Mouse (Mus musculus) hindbrain, postnatal 0 days (tissue): ENCODE results near the gene Baz2a. TPM values are rescaled to one million over a fixed set of nuclear protein-coding genes. Genes with fewer than 3 reads are reported as not detected.
A peak's percentile ranks its signal among the peaks of the same experiment; 100 is the strongest.
"Not testable (repeated sequence)": the region's sequence is repeated elsewhere in the genome, so short reads cannot be mapped to it uniquely, and the experiment has no call there.

Source experiments
- ATAC-seq: fragments of 200-750 bp; cut with Nextera tagmentation; 2 replicates; pipeline ENCODE4 v1.8.0; 2017; ENCODE audit warnings: mild to moderate bottlenecking, moderate TSS enrichment, moderate library complexity
- DNase-seq: peaks from one replicate; pipeline ENCODE4 v3.0.0-alpha.2; 2015; ENCODE audit warnings: low spot score
- H3K27ac ChIP-seq: fragments of 300-500 bp; sonication (generic); 2 replicates; pipeline ENCODE4 v1.5.1; 2014; ENCODE audit warnings: mild to moderate bottlenecking
- H3K27me3 ChIP-seq: fragments of 300-500 bp; sonication (generic); 2 replicates; pipeline ENCODE4 v1.6.1; 2014; ENCODE audit warnings: low read length, mixed read lengths; ENCODE audit not compliant: insufficient read depth
- H3K36me3 ChIP-seq: fragments of 300-500 bp; sonication (generic); 2 replicates; pipeline ENCODE4 v1.6.1; 2014; ENCODE audit warnings: low read length, mixed read lengths; ENCODE audit not compliant: insufficient read depth
- H3K4me1 ChIP-seq: fragments of 300-500 bp; sonication (generic); 2 replicates; pipeline ENCODE4 v1.6.1; 2014; ENCODE audit warnings: antibody characterized with exemption, low read length, mixed read lengths; ENCODE audit not compliant: insufficient read depth
- H3K4me2 ChIP-seq: fragments of 300-500 bp; sonication (generic); 2 replicates; pipeline ENCODE4 v1.6.1; 2014; ENCODE audit warnings: low read depth, mild to moderate bottlenecking, low read length, moderate library complexity, mixed read lengths
- H3K4me3 ChIP-seq: fragments of 300-500 bp; sonication (generic); 2 replicates; pipeline ENCODE4 v1.5.1; 2014; ENCODE audit warnings: low read length
- H3K9ac ChIP-seq: fragments of 300-500 bp; sonication (generic); replicated peaks from 2 replicates; pipeline ENCODE4 v1.6.1; 2014; ENCODE audit warnings: mild to moderate bottlenecking, low read length, moderate library complexity, mixed read lengths
- H3K9me3 ChIP-seq: fragments of 300-500 bp; sonication (generic); 2 replicates; pipeline ENCODE4 v1.6.1; 2016; ENCODE audit warnings: low read length, mixed read lengths
- CTCF ChIP-seq: IDR thresholded peaks from 2 replicates; pipeline ENCODE4 v1.5.1; 2016; ENCODE audit warnings: antibody characterized with exemption, control low read depth, low read depth
- WGBS: fragments of 180-500 bp; shearing (Covaris S2); extraction: QIAGEN DNeasy Blood & Tissue Kit; methylation state at CpG from one replicate; pipeline ENCODE4 v1.1.7; 2014; 5-methylcytosine and 5-hydroxymethylcytosine counted together
- polyA plus RNA-seq: library from polyadenylated mRNA; unstranded; fragments of >200 nt; fragmentation: Nextera tagmentation; extraction: Ambion mirVana; gene quantifications from 2 replicates; pipeline ENCODE4 v1.2.1, GENCODE M21; 2015
- total RNA-seq: library from RNA; depleted of rRNA; stranded (reverse); fragments of >200 nt; gene quantifications from 2 replicates; pipeline ENCODE4 v1.2.3, GENCODE M21; 2014

The Baz2a gene
- total and polyA plus RNA-seq, 2 experiments from 2014 or later = 10.6 to 14.3 TPM

- H3K9ac ChIP-seq = peak overlapping the region; percentile 96
- H3K36me3 ChIP-seq = no peaks in the 10 kb centered on the region
- WGBS = under 1% methylated on average over 54 of the region's 62 CpGs
- no peaks in the 10 kb centered on the region for H3K27me3 ChIP-seq
- H3K9me3 ChIP-seq = no peaks in the 10 kb centered on the region
- peak overlapping the region; percentile 64 for H3K4me3 ChIP-seq
- ATAC-seq (peak; percentile 10; the same call in 1 of the 2 replicates), DNase-seq (peak; percentile 62)
- H3K4me1 ChIP-seq = peaks cover 8% of the 10 kb centered on the region
- peak overlapping the region; percentile 98 for H3K27ac ChIP-seq
- peak; percentile 37 for TF ChIP-seq CTCF
- H3K4me2 ChIP-seq = peak overlapping the region; percentile 87
Observed at GRCm38 (mm10) chr10:128059207-128059981, 32.0 kb upstream of the Baz2a start.

DNA sequence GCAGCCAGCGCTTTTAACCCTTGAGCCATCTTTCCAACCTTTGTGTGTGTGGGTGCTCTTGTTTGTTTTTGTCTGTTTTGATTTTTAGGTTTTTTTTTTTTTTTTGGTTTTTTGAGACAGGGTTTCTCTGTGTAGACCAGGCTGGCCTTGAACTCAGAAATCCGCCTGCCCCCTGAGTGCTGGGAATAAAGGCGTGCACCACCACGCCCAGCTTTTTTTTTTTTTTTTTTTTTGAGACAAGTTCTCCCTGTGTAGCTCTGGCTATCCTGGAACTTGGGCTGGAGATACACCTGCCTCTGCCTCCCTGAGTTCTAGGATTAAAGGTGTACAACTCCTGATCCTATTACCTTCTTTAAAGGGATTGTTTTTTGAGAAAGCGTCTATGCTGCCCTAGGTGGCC, 30.3 kb upstream of the Baz2a start:
- Histone ChIP-seq H3K4me2 (peak overlapping the region; percentile 87), H3K4me1 (peaks cover 8% of the 10 kb centered on the region), H3K9ac (peak overlapping the region; percentile 96), H3K36me3 (no peaks in the 10 kb centered on the region), H3K27me3 (no peaks in the 10 kb centered on the region), H3K9me3 (no peaks in the 10 kb centered on the region), H3K27ac (no peak overlapping the region), H3K4me3 (no peak overlapping the region)
- no peak for TF ChIP-seq CTCF
- ATAC-seq = no peak
- 91% methylated on average over 5 of the region's 5 CpGs for WGBS
- no peak for DNase-seq

DNA sequence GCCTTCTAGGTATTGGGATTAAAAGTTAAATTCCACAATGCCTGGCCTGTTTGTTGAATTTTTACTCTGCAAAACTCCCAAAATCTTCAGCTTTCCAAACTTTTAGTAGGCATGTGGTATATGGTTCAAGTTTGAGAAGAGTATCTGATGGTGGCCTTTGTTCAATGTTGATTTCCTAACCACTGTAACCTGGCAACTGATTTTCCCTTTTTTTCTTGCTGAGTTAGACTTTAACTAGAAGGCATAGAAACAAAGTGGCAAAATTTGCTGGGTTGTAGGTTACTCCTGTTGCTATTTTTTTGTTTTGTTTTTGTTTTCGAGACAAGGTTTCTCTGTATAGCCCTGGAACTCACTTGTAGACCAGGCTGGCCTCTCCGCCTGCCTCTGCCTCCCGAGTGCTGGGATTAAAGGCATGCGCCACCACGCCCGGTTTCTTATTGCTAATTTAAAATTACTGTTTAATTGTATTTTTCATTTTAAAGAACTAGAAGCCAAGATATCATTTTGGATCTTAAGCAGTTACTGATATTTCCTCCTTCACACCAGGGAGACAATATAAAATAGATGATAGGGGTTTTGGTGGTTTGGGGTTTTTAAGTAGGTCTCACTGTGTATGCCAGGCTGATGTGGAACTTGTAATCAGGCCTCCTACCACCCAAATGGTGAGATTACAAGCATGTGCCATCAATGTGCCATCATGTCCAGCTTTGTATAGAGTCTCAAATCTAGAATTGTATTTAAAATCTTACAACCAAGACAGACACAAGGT, 29.0 kb upstream of the Baz2a start:
- H3K27me3 ChIP-seq = no peaks in the 10 kb centered on the region
- no peak overlapping the region for H3K9ac ChIP-seq
- DNase-seq = no peak
- H3K36me3 ChIP-seq = no peaks in the 10 kb centered on the region
- no peak overlapping the region for H3K27ac ChIP-seq
- no peak for ATAC-seq
- WGBS = 95% methylated on average over 6 of the region's 6 CpGs
- H3K9me3 ChIP-seq = no peaks in the 10 kb centered on the region
- peaks cover 8% of the 10 kb centered on the region for H3K4me1 ChIP-seq
- TF ChIP-seq CTCF = no peak
- H3K4me3 ChIP-seq = no peak overlapping the region
- H3K4me2 ChIP-seq = no peak overlapping the region

- Histone ChIP-seq H3K27me3 (no peaks in the 10 kb centered on the region), H3K9ac (no peak overlapping the region), H3K4me2 (no peak overlapping the region), H3K36me3 (peaks cover 12% of the 10 kb centered on the region; the same call in 1 of the 2 replicates), H3K9me3 (no peaks in the 10 kb centered on the region), H3K4me3 (no peak overlapping the region), H3K4me1 (no peaks in the 10 kb centered on the region), H3K27ac (no peak overlapping the region)
- ATAC-seq (no peak), DNase-seq (no peak)
- TF ChIP-seq CTCF = no peak
- WGBS = 80% methylated on average over 5 of the region's 5 CpGs
Observed at GRCm38 (mm10) chr10:128066072-128066471, 25.3 kb upstream of the Baz2a start.

DNA sequence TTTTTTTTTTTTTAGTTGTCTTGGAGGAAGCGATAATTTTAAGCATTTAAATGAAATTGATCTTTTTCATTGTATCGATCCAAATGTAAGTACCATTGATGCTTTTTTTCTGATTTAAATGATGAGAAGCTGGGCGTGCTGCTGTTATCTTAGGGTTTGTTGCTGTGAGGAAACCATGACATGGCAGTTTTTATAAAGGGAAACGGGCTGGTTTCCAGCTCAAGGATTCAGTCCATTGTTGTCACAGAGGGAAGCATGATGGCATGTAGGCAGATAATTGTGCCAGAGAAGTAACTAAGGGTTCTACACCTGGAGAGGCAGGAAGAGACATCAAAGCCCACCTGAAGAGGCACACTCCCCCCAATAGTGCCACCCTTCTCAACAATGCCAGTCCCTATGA, 22.2 kb upstream of the Baz2a start:
- H3K9me3 ChIP-seq = no peaks in the 10 kb centered on the region
- no peaks in the 10 kb centered on the region for H3K27me3 ChIP-seq
- H3K4me2 ChIP-seq = no peak overlapping the region
- no peaks in the 10 kb centered on the region for H3K4me1 ChIP-seq
- no peak overlapping the region for H3K9ac ChIP-seq
- ATAC-seq = no peak
- no peak overlapping the region for H3K27ac ChIP-seq
- no peak for DNase-seq
- H3K36me3 ChIP-seq = peaks cover 29% of the 10 kb centered on the region
- no peak for TF ChIP-seq CTCF
- no peak overlapping the region for H3K4me3 ChIP-seq
- 87% methylated on average over 4 of the region's 4 CpGs for WGBS

GRCm38 (mm10) chr10:128070432-128070831, 20.9 kb upstream of the Baz2a start:
- H3K27me3 ChIP-seq, ATAC-seq, H3K4me3 ChIP-seq, H3K9me3 ChIP-seq, H3K4me2 ChIP-seq, H3K9ac ChIP-seq, H3K27ac ChIP-seq, H3K4me1 ChIP-seq, DNase-seq: not testable (repeated sequence)
- peaks cover 29% of the 10 kb centered on the region for H3K36me3 ChIP-seq
- WGBS = 99% methylated on average over 2 of the region's 2 CpGs

GRCm38 (mm10) chr10:128078269-128078668, 13.1 kb upstream of the Baz2a start:
- H3K4me1 ChIP-seq, H3K27me3 ChIP-seq, ATAC-seq, H3K4me3 ChIP-seq, H3K9ac ChIP-seq, H3K27ac ChIP-seq, H3K4me2 ChIP-seq, H3K9me3 ChIP-seq, DNase-seq: not testable (repeated sequence)
- H3K36me3 ChIP-seq = peaks cover 10% of the 10 kb centered on the region
- WGBS = 86% methylated on average over 5 of the region's 5 CpGs
